Mouse (Mus musculus) G1E (cell line): ENCODE measurements at regions not wholly inside any gene's neighbourhood (a gene's known extent, or its start where the extent isn't known, plus 50 kb on each side); places are given as distances from the start of the nearest gene placed in this dataset.

Experiments used
- ATAC-seq: 2 replicates; pipeline ENCODE4 v1.8.0; 2016; ENCODE audit warnings: mild to moderate bottlenecking; ENCODE audit not compliant: insufficient number of reproducible peaks, poor library complexity, low FRiP score, severe bottlenecking; ENCODE audit errors: extremely low read depth
- DNase-seq: peaks from one replicate; pipeline ENCODE4 v3.0.0; 2012; ENCODE audit warnings: low spot score
- H3K27me3 ChIP-seq: 2 replicates; pipeline ENCODE4 v1.6.1; 2012; ENCODE audit warnings: mild to moderate bottlenecking, low read length, inconsistent platforms; ENCODE audit not compliant: insufficient read depth
- H3K36me3 ChIP-seq: replicated peaks from 2 replicates; pipeline ENCODE3; 2012; ENCODE audit warnings: mild to moderate bottlenecking, inconsistent platforms
- H3K4me1 ChIP-seq: 2 replicates; pipeline ENCODE4 v1.6.1; 2012; ENCODE audit warnings: low read depth, low read length, inconsistent platforms, mixed read lengths; ENCODE audit not compliant: insufficient read depth
- H3K4me3 ChIP-seq: 2 replicates; pipeline ENCODE4 v1.5.1; 2012; ENCODE audit warnings: low read depth, mild to moderate bottlenecking, inconsistent platforms, low read length, moderate library complexity, mixed read lengths
- H3K9me3 ChIP-seq: replicated peaks from 2 replicates; pipeline ENCODE4 v1.6.1; 2012; ENCODE audit warnings: inconsistent platforms
- CTCF ChIP-seq: IDR thresholded peaks from 2 replicates; pipeline ENCODE4 v1.5.1; 2012; ENCODE audit warnings: low read depth, low read length, inconsistent platforms, mixed read lengths
- GATA1 ChIP-seq: IDR thresholded peaks from 2 replicates; pipeline ENCODE4 v1.6.1; 2012; ENCODE audit warnings: borderline replicate concordance, low read length, inconsistent platforms, mixed read lengths
- GATA2 ChIP-seq: IDR thresholded peaks from 2 replicates; pipeline ENCODE4 v1.6.1; 2012; ENCODE audit warnings: low read depth, low read length, inconsistent platforms, borderline replicate concordance
- POLR2AphosphoS5 ChIP-seq: IDR thresholded peaks from 2 replicates; pipeline ENCODE4 v1.6.1; 2012; ENCODE audit warnings: low read depth, low read length, inconsistent platforms; ENCODE audit not compliant: insufficient replicate concordance
- TAL1 ChIP-seq: conservative IDR thresholded peaks from 2 replicates; pipeline ENCODE4 v1.6.1; 2012; ENCODE audit warnings: low read depth, low read length, inconsistent platforms, mixed read lengths

DNA sequence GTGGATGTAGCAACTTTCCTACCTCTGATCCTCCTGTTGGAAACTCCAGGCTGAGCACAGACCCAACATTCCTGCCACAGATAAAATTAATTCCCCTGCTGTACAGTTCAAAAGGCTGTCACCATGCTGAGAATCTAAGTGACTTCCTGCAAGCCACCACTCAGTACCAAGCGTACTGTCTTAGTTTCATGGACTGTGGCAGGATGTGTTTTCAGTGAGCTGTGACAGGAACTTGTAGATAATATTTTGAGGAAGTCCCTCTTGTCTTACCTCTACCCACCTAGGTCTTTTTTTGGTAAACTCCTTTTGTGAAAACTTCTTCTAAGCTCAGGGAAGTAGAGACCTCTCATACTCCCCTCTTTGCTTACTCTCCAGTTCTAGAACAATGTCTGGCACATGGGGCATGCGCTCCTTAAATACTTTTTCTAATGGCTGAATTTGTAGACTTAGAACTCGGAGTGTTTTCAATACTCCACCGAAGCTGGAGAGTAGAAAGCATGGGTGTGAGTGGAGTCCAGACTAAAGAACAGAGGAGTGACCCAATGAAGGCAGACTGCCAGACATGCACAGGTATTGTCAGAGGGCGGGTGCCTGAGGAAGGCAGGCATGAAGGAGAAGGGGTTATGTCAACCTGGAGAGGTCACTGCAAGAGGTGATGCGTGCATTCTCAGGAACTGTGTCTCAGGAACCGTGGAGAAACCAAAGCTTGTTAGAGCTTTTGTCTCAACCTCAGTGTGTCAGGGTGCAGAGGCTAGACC lies 53.7 kb upstream of the Atp1b1 start:
- ATAC-seq (no peak), DNase-seq (no peak)
- no peaks in the 10 kb centered on the region for H3K9me3 ChIP-seq
- no peak overlapping the region for H3K4me3 ChIP-seq
- TF ChIP-seq TAL1 (no peak), GATA1 (no peak), POLR2AphosphoS5 (no peak), GATA2 (no peak), CTCF (no peak)
- no peaks in the 10 kb centered on the region for H3K36me3 ChIP-seq
- H3K27me3 ChIP-seq: no peaks in the 10 kb centered on the region
- H3K4me1 ChIP-seq: no peaks in the 10 kb centered on the region

DNA sequence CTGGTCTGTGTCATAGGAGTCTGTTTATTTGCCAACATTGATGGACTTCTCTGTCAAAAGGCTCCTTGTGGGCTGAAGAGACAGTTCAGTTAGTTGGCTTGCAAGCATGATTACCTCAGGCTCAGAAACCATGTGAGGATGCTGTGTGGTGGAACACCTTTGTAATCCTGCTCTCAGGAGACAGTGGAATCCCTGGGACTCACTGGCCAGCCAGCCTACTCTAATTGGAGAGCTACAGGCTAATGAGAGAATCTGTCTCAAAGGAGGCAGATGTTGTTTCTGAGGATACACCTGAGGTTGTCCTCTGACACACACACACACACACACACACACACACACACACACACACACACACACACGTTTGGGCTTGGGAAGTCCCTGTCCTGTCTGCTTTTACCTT lies 51.1 kb upstream of the Atp1b1 start:
- Histone ChIP-seq H3K4me1 (no peaks in the 10 kb centered on the region), H3K9me3 (no peaks in the 10 kb centered on the region), H3K4me3 (no peak overlapping the region), H3K27me3 (no peaks in the 10 kb centered on the region), H3K36me3 (no peaks in the 10 kb centered on the region)
- DNase-seq (no peak), ATAC-seq (no peak)
- no peak for TF ChIP-seq CTCF
- TF ChIP-seq GATA2: no peak

DNA sequence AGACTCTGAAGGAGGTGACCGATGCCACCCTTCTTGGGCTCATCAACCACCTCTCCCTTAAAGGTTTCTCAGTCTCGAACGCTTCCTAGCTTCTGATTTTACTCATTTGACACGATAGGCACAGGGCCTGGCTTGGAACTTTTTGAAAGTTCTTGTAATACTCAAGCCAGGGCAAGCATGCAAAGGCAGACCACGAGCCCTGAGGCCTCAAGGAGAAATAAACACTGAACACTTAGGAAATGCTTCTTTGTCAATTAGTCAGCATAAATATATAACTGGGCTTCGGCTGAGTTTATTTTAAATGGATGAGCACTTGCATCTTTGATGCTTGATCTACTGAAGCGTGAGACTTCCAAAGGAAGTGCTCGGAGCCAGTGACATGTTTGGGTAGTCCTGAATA lies 50.4 kb upstream of the Atp1b1 start:
- no peaks in the 10 kb centered on the region for H3K9me3 ChIP-seq
- no peaks in the 10 kb centered on the region for H3K36me3 ChIP-seq
- no peak for DNase-seq
- H3K4me3 ChIP-seq: no peak overlapping the region
- H3K4me1 ChIP-seq: no peaks in the 10 kb centered on the region
- no peak for ATAC-seq
- TF ChIP-seq CTCF: no peak
- no peak for TF ChIP-seq GATA2
- no peak for TF ChIP-seq POLR2AphosphoS5
- no peak for TF ChIP-seq TAL1
- TF ChIP-seq GATA1: no peak
- no peaks in the 10 kb centered on the region for H3K27me3 ChIP-seq

DNA sequence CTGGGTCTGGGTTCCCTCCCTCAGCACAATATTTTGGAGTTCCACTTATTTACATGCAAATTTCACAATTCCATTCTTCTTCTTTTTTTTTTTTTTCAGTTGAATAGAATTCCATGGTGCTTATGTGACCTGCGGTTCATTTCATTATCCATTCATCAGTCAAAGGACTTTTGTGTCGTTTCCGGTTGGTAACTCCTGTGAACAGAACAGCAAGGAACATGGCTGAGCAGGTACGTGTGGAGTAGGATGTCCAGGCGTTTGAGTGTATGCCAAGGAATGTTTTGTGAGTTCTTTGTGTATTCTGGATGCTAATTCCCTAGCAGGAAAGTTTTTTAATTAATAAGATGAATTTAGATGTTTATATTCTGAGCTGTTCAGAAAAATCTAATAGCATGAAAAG lies 50.0 kb upstream of the Atp1b1 start:
- ATAC-seq (no peak), DNase-seq (no peak)

More for the DNA sequence above, 50.0 kb upstream of the Atp1b1 start:
- Histone ChIP-seq H3K27me3 (no peaks in the 10 kb centered on the region), H3K4me1 (no peaks in the 10 kb centered on the region), H3K36me3 (no peaks in the 10 kb centered on the region), H3K9me3 (no peaks in the 10 kb centered on the region), H3K4me3 (no peak overlapping the region)
- TF ChIP-seq GATA1 (no peak), GATA2 (no peak), CTCF (no peak), POLR2AphosphoS5 (no peak), TAL1 (no peak)
